In the genomic region with DNA sequence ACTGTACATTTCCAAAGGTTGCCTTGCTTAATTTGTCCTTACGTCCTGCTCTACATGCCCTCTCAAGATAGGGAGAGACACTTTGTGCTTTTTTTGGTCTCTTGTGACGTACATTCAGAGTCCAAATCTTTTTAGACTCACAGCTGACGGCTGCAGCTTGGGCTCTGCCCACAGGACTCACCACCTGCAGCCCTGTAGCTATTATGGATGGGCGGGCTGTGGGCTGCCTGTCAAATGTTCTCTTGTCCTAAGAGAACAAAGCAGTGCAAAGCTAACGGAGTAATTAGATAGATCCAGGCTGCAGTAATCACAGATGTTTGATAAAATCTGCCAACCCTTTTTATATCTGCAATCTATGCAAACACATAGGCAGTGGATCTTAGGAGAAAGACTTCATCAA, we compare ENCODE assay signal across 16 mouse cellular contexts.
A peak's percentile ranks its signal among the peaks of the same experiment; 100 is the strongest.
DNase-seq lines count a peak whose midpoint lies in the region; ATAC-seq lines count a peak whose summit lies in the region.
"Had no signal": no experiment of that assay in that cellular context is flagged by ENCODE, and none has a peak within 500 bp of the region (broad histone marks: within the 10 kb centered on the region; RNA-seq: fewer than 3 reads in every experiment).

No protein-coding gene starts in this region.

- H3K27me3 ChIP-seq in forebrain, embryonic 14.5 days (replicated peaks; ENCODE audit: control insufficient read depth, insufficient read depth, low read length), result no peaks in the 10 kb centered on the region
- no peaks in the 10 kb centered on the region for H3K27me3 ChIP-seq in intestine, embryonic 16.5 days (replicated peaks; ENCODE audit: control insufficient read depth, insufficient read depth, low read length)
- H3K27me3 ChIP-seq: limb, embryonic 12.5 days; stomach, embryonic 15.5 days had no signal

- intact Hi-C loops in left cerebral cortex, postnatal 4 days (cut with DNase I), result no loop called here

- H3K9me3 ChIP-seq in forebrain, embryonic 14.5 days (replicated peaks; ENCODE audit: control insufficient read depth, low read length), result no peaks in the 10 kb centered on the region
- H3K9me3 ChIP-seq in intestine, embryonic 16.5 days (ENCODE audit: control insufficient read depth, low read length), result no peaks in the 10 kb centered on the region
- H3K9me3 ChIP-seq: limb, embryonic 12.5 days; stomach, embryonic 15.5 days had no signal

- 22% methylated on average over 5 of the region's 5 CpGs for WGBS in forebrain, embryonic 14.5 days
- 58% methylated on average over 5 of the region's 5 CpGs for WGBS in intestine, embryonic 16.5 days

- no peaks in the 10 kb centered on the region for H3K36me3 ChIP-seq in forebrain, embryonic 14.5 days (ENCODE audit: control insufficient read depth, insufficient read depth, low read length)
- H3K36me3 ChIP-seq in intestine, embryonic 16.5 days (ENCODE audit: control insufficient read depth, insufficient read depth, low read length), result no peaks in the 10 kb centered on the region
- H3K36me3 ChIP-seq: limb, embryonic 12.5 days; stomach, embryonic 15.5 days had no signal

- no peak overlapping the region for H3K27ac ChIP-seq in forebrain, embryonic 14.5 days (ENCODE audit: low read depth, low read length)
- no peak overlapping the region for H3K27ac ChIP-seq in intestine, embryonic 16.5 days (ENCODE audit: low read length)
- H3K27ac ChIP-seq: gastrocnemius, adult 2 months; limb, embryonic 12.5 days; stomach, embryonic 15.5 days had no signal

- DNase-seq in left cerebral cortex, adult 11 months (ENCODE audit: low spot score), result peak; percentile 21
- no peak for DNase-seq in left cerebral cortex, postnatal 4 days
- peak; percentile 59 for DNase-seq in forebrain, embryonic 14.5 days (ENCODE audit: low spot score)
- peak; percentile 10 for DNase-seq in layer of hippocampus, adult 9-10 months (ENCODE audit: low spot score)
- peak; percentile 23 to 24 for DNase-seq in right cerebral cortex, adult 2 months (ENCODE audit: low spot score in 2 of 2)
- no peak for DNase-seq in adipocyte (ENCODE audit: low spot score)
- no peak for DNase-seq in yolk sac, embryonic 10.5 days (ENCODE audit: low spot score)
- DNase-seq: adrenal gland, postnatal 25 days; cerebellum, adult 11-12 months; gastrocnemius, adult 2 months; heart, postnatal 36 days; kidney, postnatal 10 days; thymus, postnatal 14 days had no signal

- no peak overlapping the region for H3K4me2 ChIP-seq in forebrain, embryonic 14.5 days (ENCODE audit: low read length)
- no peak overlapping the region for H3K4me2 ChIP-seq in intestine, embryonic 16.5 days (ENCODE audit: low read depth, low read length)
- H3K4me2 ChIP-seq: limb, embryonic 12.5 days; stomach, embryonic 15.5 days had no signal

- H3K4me3 ChIP-seq in forebrain, embryonic 14.5 days (ENCODE audit: low read depth, low read length), result no peak overlapping the region
- no peak overlapping the region for H3K4me3 ChIP-seq in intestine, embryonic 16.5 days (ENCODE audit: low read length)
- H3K4me3 ChIP-seq: gastrocnemius, adult 2 months; limb, embryonic 12.5 days; stomach, embryonic 15.5 days had no signal

- no peak overlapping the region for H3K9ac ChIP-seq in forebrain, embryonic 14.5 days (ENCODE audit: low read length)
- H3K9ac ChIP-seq in intestine, embryonic 16.5 days (ENCODE audit: low read depth, low read length), result no peak overlapping the region
- H3K9ac ChIP-seq: limb, embryonic 12.5 days; stomach, embryonic 15.5 days had no signal

- ATAC-seq in forebrain, embryonic 14.5 days, result peak; percentile 83
- ATAC-seq in intestine, embryonic 16.5 days, result no peak

- no peaks in the 10 kb centered on the region; the same call in 1 of the 2 replicates for H3K4me1 ChIP-seq in forebrain, embryonic 14.5 days (ENCODE audit: control insufficient read depth, insufficient read depth, low read length)
- no peaks in the 10 kb centered on the region for H3K4me1 ChIP-seq in intestine, embryonic 16.5 days (ENCODE audit: control insufficient read depth, insufficient read depth, low read length)
- H3K4me1 ChIP-seq: limb, embryonic 12.5 days; stomach, embryonic 15.5 days had no signal

Comparison
In these comparisons a context has a peak if more than half of its experiments do, and no peak if none do; other contexts are left out.
1. DNase-seq: peak in left cerebral cortex, adult 11 months (single experiment), forebrain, embryonic 14.5 days (single experiment), layer of hippocampus, adult 9-10 months (single experiment) and right cerebral cortex, adult 2 months (2 of 2); none in left cerebral cortex, postnatal 4 days (single experiment), adipocyte (single experiment) and yolk sac, embryonic 10.5 days (single experiment).